Mouse (Mus musculus) common myeloid progenitor, adult 5-6 weeks (primary cell): Measurements from ENCODE around the gene Golga5. TPM values are rescaled to one million over a fixed set of nuclear protein-coding genes. Genes with fewer than 3 reads are reported as not detected.

Experiments
- ATAC-seq: replicated peaks from 2 replicates; pipeline ENCODE4 v1.8.0; 2016; ENCODE audit warnings: low read depth, mild to moderate bottlenecking, moderate TSS enrichment, inconsistent platforms; ENCODE audit not compliant: poor library complexity, severe bottlenecking
- total RNA-seq: library from RNA; stranded (forward); fragments of 200-1000, 187-1606 nt; gene quantifications from 2 replicates; pipeline ENCODE4 v1.2.3, GENCODE M21; 2017

Gene Golga5
- total RNA-seq, result 76.9 and 81.0 TPM in 2 replicates

GRCm38 (mm10) chr12:102468894-102469764 lies at the start of gene Golga5:
TSS of gene Golga5 (plus strand) at chr12:102469135.
- ATAC-seq, result peak; percentile 98

GRCm38 (mm10) chr12:102419544-102419943 lies 49.4 kb upstream of the Golga5 start:
- peak; percentile 24; the same call in 1 of the 2 replicates for ATAC-seq

GRCm38 (mm10) chr12:102420168-102420890 lies 48.6 kb upstream of the Golga5 start:
- peak; percentile 59 for ATAC-seq

GRCm38 (mm10) chr12:102422065-102422464 lies 46.9 kb upstream of the Golga5 start:
- ATAC-seq, result no peak

- ATAC-seq, result no peak
Measured at GRCm38 (mm10) chr12:102422623-102423320, 46.2 kb upstream of the Golga5 start.

- ATAC-seq, result no peak
Measured at GRCm38 (mm10) chr12:102423625-102424024, 45.3 kb upstream of the Golga5 start.

GRCm38 (mm10) chr12:102424456-102424855 lies 44.5 kb upstream of the Golga5 start:
- no peak for ATAC-seq

GRCm38 (mm10) chr12:102425048-102425578 lies 43.8 kb upstream of the Golga5 start:
- ATAC-seq, result no peak

- ATAC-seq, result peak; percentile 98
Measured at GRCm38 (mm10) chr12:102426285-102426684, 42.6 kb upstream of the Golga5 start.

GRCm38 (mm10) chr12:102429656-102430055 lies 39.3 kb upstream of the Golga5 start:
- no peak for ATAC-seq

GRCm38 (mm10) chr12:102430228-102430627 lies 38.7 kb upstream of the Golga5 start:
- no peak for ATAC-seq

- no peak for ATAC-seq
Measured at GRCm38 (mm10) chr12:102432238-102432637, 36.7 kb upstream of the Golga5 start.

GRCm38 (mm10) chr12:102434107-102434506 lies 34.8 kb upstream of the Golga5 start:
- ATAC-seq, result no peak

- no peak for ATAC-seq
Measured at GRCm38 (mm10) chr12:102436939-102437526, 31.9 kb upstream of the Golga5 start.

GRCm38 (mm10) chr12:102437952-102438351 lies 31.0 kb upstream of the Golga5 start:
- no peak for ATAC-seq

- ATAC-seq, result no peak
Measured at GRCm38 (mm10) chr12:102438983-102439631, 29.8 kb upstream of the Golga5 start.

- ATAC-seq, result peak; percentile 97
Measured at GRCm38 (mm10) chr12:102439632-102440023, 29.3 kb upstream of the Golga5 start, which contains the start of gene Lgmn. TSS of gene Lgmn (minus strand) at chr12:102439813.

- no peak for ATAC-seq
Measured at GRCm38 (mm10) chr12:102440551-102440950, 28.4 kb upstream of the Golga5 start.

GRCm38 (mm10) chr12:102441141-102441540 lies 27.8 kb upstream of the Golga5 start:
- no peak for ATAC-seq
